Mouse (Mus musculus): ENCODE data around the gene Clcn6. TPM values are rescaled to one million over a fixed set of nuclear protein-coding genes. Genes with fewer than 3 reads are reported as not detected.
"Not testable (repeated sequence)": the region's sequence is repeated elsewhere in the genome, so short reads cannot be mapped to it uniquely, and the experiment has no call there.

Clcn6 gene
- polyA plus RNA-seq, 1 experiment, result 11.5 TPM

- Histone ChIP-seq H3K27me3 (ENCODE audit: control insufficient read depth, insufficient read depth, insufficient read length) (no peaks in the 10 kb centered on the region), H3K79me3 (ENCODE audit: low read depth) (no peaks in the 10 kb centered on the region), H3ac (ENCODE audit: control insufficient read depth, insufficient read length, low read depth) (no peak overlapping the region), H3K79me2 (ENCODE audit: control insufficient read depth, insufficient read depth) (no peaks in the 10 kb centered on the region), H3K4me3 (ENCODE audit: insufficient read depth, poor library complexity, severe bottlenecking) (no peak overlapping the region), H3K36me3 (ENCODE audit: control insufficient read depth, insufficient read depth) (peaks cover 50% of the 10 kb centered on the region)
- TF ChIP-seq MAX (IDR thresholded peaks at IDR 0.05), result no peak
- TF ChIP-seq FOSL1 (IDR thresholded peaks at IDR 0.05; ENCODE audit: insufficient read depth, low read length, poor library complexity, severe bottlenecking), result no peak
- no peak for TF ChIP-seq CTCF (IDR thresholded peaks at IDR 0.05; ENCODE audit: control insufficient read depth, insufficient read depth, insufficient read length)
- TF ChIP-seq CEBPB (IDR thresholded peaks at IDR 0.05; ENCODE audit: low read depth), result no peak
- no peak for TF ChIP-seq USF1 (IDR thresholded peaks at IDR 0.05; ENCODE audit: low read depth)
- TF ChIP-seq MYOG (IDR thresholded peaks at IDR 0.05; ENCODE audit: control insufficient read depth, extremely low read depth, insufficient read length), result no peak
- TF ChIP-seq MYOD1 (IDR thresholded peaks at IDR 0.05; ENCODE audit: control insufficient read depth, insufficient read length, low read depth), result no peak
Observed at GRCm38 (mm10) chr4:148051046-148051776, 12.6 kb upstream of the Clcn6 start.

GRCm38 (mm10) chr4:148050396-148050914 lies 11.8 kb upstream of the Clcn6 start:
- not testable (repeated sequence) for H3K27me3 ChIP-seq (ENCODE audit: control insufficient read depth, insufficient read depth, insufficient read length); H3K79me2 ChIP-seq (ENCODE audit: control insufficient read depth, insufficient read depth); H3ac ChIP-seq (ENCODE audit: control insufficient read depth, insufficient read length, low read depth); H3K4me3 ChIP-seq (ENCODE audit: insufficient read depth, poor library complexity, severe bottlenecking); H3K79me3 ChIP-seq (ENCODE audit: low read depth)
- H3K36me3 ChIP-seq (ENCODE audit: control insufficient read depth, insufficient read depth), result peaks cover 45% of the 10 kb centered on the region

- Histone ChIP-seq H3ac (ENCODE audit: control insufficient read depth, insufficient read length, low read depth) (no peak overlapping the region), H3K27me3 (ENCODE audit: control insufficient read depth, insufficient read depth, insufficient read length) (no peaks in the 10 kb centered on the region), H3K4me3 (ENCODE audit: insufficient read depth, poor library complexity, severe bottlenecking) (no peak overlapping the region), H3K79me2 (ENCODE audit: control insufficient read depth, insufficient read depth) (peaks cover 2% of the 10 kb centered on the region), H3K36me3 (ENCODE audit: control insufficient read depth, insufficient read depth) (peaks cover 48% of the 10 kb centered on the region), H3K79me3 (ENCODE audit: low read depth) (peaks cover 3% of the 10 kb centered on the region)
- TF ChIP-seq MYOD1 (IDR thresholded peaks at IDR 0.05; ENCODE audit: control insufficient read depth, insufficient read length, low read depth), result no peak
- TF ChIP-seq FOSL1 (IDR thresholded peaks at IDR 0.05; ENCODE audit: insufficient read depth, low read length, poor library complexity, severe bottlenecking), result no peak
- no peak for TF ChIP-seq MAX (IDR thresholded peaks at IDR 0.05)
- no peak for TF ChIP-seq MYOG (IDR thresholded peaks at IDR 0.05; ENCODE audit: control insufficient read depth, extremely low read depth, insufficient read length)
- no peak for TF ChIP-seq CTCF (IDR thresholded peaks at IDR 0.05; ENCODE audit: control insufficient read depth, insufficient read depth, insufficient read length)
- TF ChIP-seq USF1 (IDR thresholded peaks at IDR 0.05; ENCODE audit: low read depth), result no peak
- no peak for TF ChIP-seq CEBPB (IDR thresholded peaks at IDR 0.05; ENCODE audit: low read depth)
Observed at GRCm38 (mm10) chr4:148046450-148047031, 7.9 kb upstream of the Clcn6 start.

- H3K4me3 ChIP-seq (ENCODE audit: insufficient read depth, poor library complexity, severe bottlenecking), result no peak overlapping the region
- H3K27me3 ChIP-seq (ENCODE audit: control insufficient read depth, insufficient read depth, insufficient read length), result no peaks in the 10 kb centered on the region
- peaks cover 26% of the 10 kb centered on the region for H3K79me2 ChIP-seq (ENCODE audit: control insufficient read depth, insufficient read depth)
- H3K79me3 ChIP-seq (ENCODE audit: low read depth), result peaks cover 6% of the 10 kb centered on the region
- H3K36me3 ChIP-seq (ENCODE audit: control insufficient read depth, insufficient read depth), result peaks cover 34% of the 10 kb centered on the region
- TF ChIP-seq CTCF (IDR thresholded peaks at IDR 0.05; ENCODE audit: control insufficient read depth, insufficient read depth, insufficient read length) (no peak), MAX (IDR thresholded peaks at IDR 0.05) (no peak), FOSL1 (IDR thresholded peaks at IDR 0.05; ENCODE audit: insufficient read depth, low read length, poor library complexity, severe bottlenecking) (no peak), MYOG (IDR thresholded peaks at IDR 0.05; ENCODE audit: control insufficient read depth, extremely low read depth, insufficient read length) (no peak), MYOD1 (IDR thresholded peaks at IDR 0.05; ENCODE audit: control insufficient read depth, insufficient read length, low read depth) (no peak), CEBPB (IDR thresholded peaks at IDR 0.05; ENCODE audit: low read depth) (no peak), USF1 (IDR thresholded peaks at IDR 0.05; ENCODE audit: low read depth) (no peak)
- no peak overlapping the region for H3ac ChIP-seq (ENCODE audit: control insufficient read depth, insufficient read length, low read depth)
Observed at GRCm38 (mm10) chr4:148044113-148044512, 5.5 kb upstream of the Clcn6 start.

GRCm38 (mm10) chr4:148043327-148043726 lies 4.7 kb upstream of the Clcn6 start:
- H3K27me3 ChIP-seq (ENCODE audit: control insufficient read depth, insufficient read depth, insufficient read length); H3ac ChIP-seq (ENCODE audit: control insufficient read depth, insufficient read length, low read depth); H3K4me3 ChIP-seq (ENCODE audit: insufficient read depth, poor library complexity, severe bottlenecking); H3K79me3 ChIP-seq (ENCODE audit: low read depth): not testable (repeated sequence)
- peaks cover 30% of the 10 kb centered on the region for H3K36me3 ChIP-seq (ENCODE audit: control insufficient read depth, insufficient read depth)
- peaks cover 30% of the 10 kb centered on the region for H3K79me2 ChIP-seq (ENCODE audit: control insufficient read depth, insufficient read depth)

GRCm38 (mm10) chr4:148041611-148042191 lies 3.1 kb upstream of the Clcn6 start:
- H3ac ChIP-seq (ENCODE audit: control insufficient read depth, insufficient read length, low read depth), result peak overlapping the region; percentile 51
- TF ChIP-seq USF1 (IDR thresholded peaks at IDR 0.05; ENCODE audit: low read depth) (no peak), CTCF (IDR thresholded peaks at IDR 0.05; ENCODE audit: control insufficient read depth, insufficient read depth, insufficient read length) (no peak), MAX (IDR thresholded peaks at IDR 0.05) (no peak), FOSL1 (IDR thresholded peaks at IDR 0.05; ENCODE audit: insufficient read depth, low read length, poor library complexity, severe bottlenecking) (no peak), CEBPB (IDR thresholded peaks at IDR 0.05; ENCODE audit: low read depth) (no peak), MYOG (IDR thresholded peaks at IDR 0.05; ENCODE audit: control insufficient read depth, extremely low read depth, insufficient read length) (no peak), MYOD1 (IDR thresholded peaks at IDR 0.05; ENCODE audit: control insufficient read depth, insufficient read length, low read depth) (no peak)
- H3K4me3 ChIP-seq (ENCODE audit: insufficient read depth, poor library complexity, severe bottlenecking), result peak overlapping the region; percentile 28
- H3K79me2 ChIP-seq (ENCODE audit: control insufficient read depth, insufficient read depth), result peaks cover 41% of the 10 kb centered on the region
- peaks cover 17% of the 10 kb centered on the region for H3K36me3 ChIP-seq (ENCODE audit: control insufficient read depth, insufficient read depth)
- peaks cover 10% of the 10 kb centered on the region for H3K79me3 ChIP-seq (ENCODE audit: low read depth)
- no peaks in the 10 kb centered on the region for H3K27me3 ChIP-seq (ENCODE audit: control insufficient read depth, insufficient read depth, insufficient read length)

Measured in C2C12 (cell line).